Mouse (Mus musculus): Measurements from ENCODE around the gene Cacna1a.

- TF ChIP-seq EP300 (IDR thresholded peaks at IDR 0.05; ENCODE audit: low read depth) (no peak), CTCF (IDR thresholded peaks at IDR 0.05; ENCODE audit: low read depth) (no peak)
These were observed 37.3 kb upstream of the Cacna1a start for GRCm38 (mm10) chr8:84350960-84351359.
